Mouse (Mus musculus) embryonic stem cell, embryonic (primary cell): Measurements from ENCODE around the gene Brk1.

ENCODE experiments used
- CTCF ChIA-PET, 4 experiments: fragments of 300-600 bp in 2 of 4; fragments of 350-600 bp in 2 of 4; sonication (Branson Sonifier 250); formaldehyde crosslinking; loops; one replicate each; lab custom pipeline; 2022; ENCODE audit warnings: inconsistent platforms in 2 of 4; lab: Charles Lee
- POLR2A ChIA-PET, 4 experiments: fragments of 300-600 bp in 2 of 4; fragments of 350-600 bp in 2 of 4; sonication (Branson Sonifier 250); formaldehyde crosslinking; loops; one replicate each; lab custom pipeline; 2022; ENCODE audit warnings: antibody characterized with exemption in 4 of 4, inconsistent platforms in 1 of 4; lab: Charles Lee

The Brk1 gene

GRCm38 (mm10) chr6:113612258-113612969 is 7.8 kb downstream of the Brk1 start:
- POLR2A ChIA-PET: interaction anchor here (0.6 to 2.5 kb wide), 14 partner anchors 9 to 536 kb away, joined by 3 to 16 read pairs (median 3); partner anchors contain the start of genes Emc3 (in 1 of the 4), Fancd2 (in 1 of the 4), Fancd2os (in 1 of the 4) and Vhl (in 1 of the 4)
- CTCF ChIA-PET: interaction anchor here in 3 of 4 experiments (0.6 to 1.5 kb wide), 4 partner anchors 8 to 440 kb away, joined by 3 to 7 read pairs (median 3); no protein-coding TSS in a partner anchor

GRCm38 (mm10) chr6:113614152-113614551 is 9.6 kb downstream of the Brk1 start:
- ChIA-PET POLR2A (interaction anchor here in 2 of 4 experiments (0.9 to 2.5 kb wide), 7 partner anchors 9 to 53 kb away, joined by 3 to 11 read pairs (median 4); partner anchors contain the start of genes Brk1 (in 2 of the 2), Fancd2os (in 1 of the 2) and Vhl (in 1 of the 2)), CTCF (interaction anchor here in 1 of 4 experiments (1.2 kb wide), 2 partner anchors 10 to 24 kb away, joined by 3 read pairs; partner anchors contain the start of gene Irak2)

- CTCF ChIA-PET: interaction anchor here in 1 of 4 experiments (1.2 kb wide), 2 partner anchors 11 to 23 kb away, joined by 3 read pairs; partner anchors contain the start of gene Irak2
- POLR2A ChIA-PET: interaction anchor here in 2 of 4 experiments (0.9 to 1.8 kb wide), 8 partner anchors 11 to 82 kb away, joined by 3 to 6 read pairs (median 4); partner anchors contain the start of genes Brk1 (in 2 of the 2), Fancd2os (in 1 of the 2) and Tatdn2 (in 1 of the 2)
These were observed 10.4 kb downstream of the Brk1 start for GRCm38 (mm10) chr6:113614997-113615396.

GRCm38 (mm10) chr6:113615489-113615888 is 10.9 kb downstream of the Brk1 start:
- CTCF ChIA-PET: interaction anchor here in 1 of 4 experiments (1.2 kb wide), 2 partner anchors 12 to 23 kb away, joined by 3 read pairs; partner anchors contain the start of gene Irak2
- POLR2A ChIA-PET: interaction anchor here in 3 of 4 experiments (1.0 to 1.8 kb wide), 7 partner anchors 11 to 81 kb away, joined by 3 to 6 read pairs (median 4); partner anchors contain the start of genes Brk1 (in 3 of the 3), Fancd2os (in 1 of the 3) and Tatdn2 (in 1 of the 3)

GRCm38 (mm10) chr6:113623386-113623785 is 18.8 kb downstream of the Brk1 start:
- ChIA-PET CTCF (interaction anchor here in 2 of 4 experiments (0.6 to 0.7 kb wide), 2 partner anchors 15 to 1099 kb away, joined by 6 read pairs; partner anchors contain the start of gene Irak2 (in 1 of the 2)), POLR2A (interaction anchor here (0.7 to 3.5 kb wide), 11 partner anchors 10 to 151 kb away, joined by 3 to 15 read pairs (median 4); partner anchors contain the start of genes Irak2 (in 1 of the 4) and Sec13 (in 1 of the 4))

GRCm38 (mm10) chr6:113623941-113624751 is 19.6 kb downstream of the Brk1 start, which contains the start of gene Vhl:
Vhl (plus strand) TSS chr6:113623959.
- ChIA-PET POLR2A (interaction anchor here in 3 of 4 experiments (0.7 to 3.5 kb wide), 18 partner anchors 10 to 548 kb away, joined by 3 to 15 read pairs (median 4); partner anchors contain the start of genes Irak2 (in 1 of the 3), Sec13 (in 1 of the 3) and Tatdn2 (in 1 of the 3)), CTCF (interaction anchor here in 2 of 4 experiments (0.6 to 0.9 kb wide), 3 partner anchors 14 to 183 kb away, joined by 3 to 5 read pairs (median 4); partner anchors contain the start of gene Irak2 (in 1 of the 2))

GRCm38 (mm10) chr6:113624989-113625770 is 20.6 kb downstream of the Brk1 start:
- ChIA-PET CTCF (interaction anchor here in 2 of 4 experiments (0.6 to 0.9 kb wide), 3 partner anchors 13 to 184 kb away, joined by 3 to 5 read pairs (median 3); partner anchors contain the start of gene Irak2 (in 1 of the 2)), POLR2A (interaction anchor here in 3 of 4 experiments (0.7 to 3.5 kb wide), 18 partner anchors 9 to 549 kb away, joined by 3 to 15 read pairs (median 3); partner anchors contain the start of genes Irak2 (in 1 of the 3) and Tatdn2 (in 1 of the 3))

- POLR2A ChIA-PET: interaction anchor here in 3 of 4 experiments (0.9 to 1.6 kb wide), 9 partner anchors 9 to 68 kb away, joined by 3 to 4 read pairs (median 3); partner anchors contain the start of gene Tatdn2 (in 2 of the 3)
These were observed 25.8 kb downstream of the Brk1 start for GRCm38 (mm10) chr6:113630322-113630721.

GRCm38 (mm10) chr6:113632863-113633262 is 28.3 kb downstream of the Brk1 start:
- CTCF ChIA-PET: interaction anchor here in 1 of 4 experiments (1.2 kb wide), 1 partner anchor 19 kb away, joined by 3 read pairs; no protein-coding TSS in a partner anchor
- POLR2A ChIA-PET: interaction anchor here in 2 of 4 experiments (0.6 to 1.8 kb wide), 3 partner anchors 11 to 14 kb away, joined by 4 to 5 read pairs (median 5); no protein-coding TSS in a partner anchor

More at GRCm38 (mm10) chr6:113630322-113630721, 25.8 kb downstream of the Brk1 start:
- CTCF ChIA-PET: interaction anchor here in 1 of 4 experiments (1.2 kb wide), 1 partner anchor 8 kb away, joined by 6 read pairs; the partner anchor contains the start of gene Irak2

- CTCF ChIA-PET: interaction anchor here (0.5 to 2.3 kb wide), 77 partner anchors 8 to 1057 kb away, joined by 3 to 16 read pairs (median 4); partner anchors contain the start of genes Tatdn2 (in 3 of the 4), Brk1 (in 2 of the 4), Ghrl (in 2 of the 4) and Sec13 (in 1 of the 4)
These were observed 33.9 kb downstream of the Brk1 start, which contains the start of gene Irak2 for GRCm38 (mm10) chr6:113638302-113639040. Irak2 (plus strand) TSS chr6:113638467.

GRCm38 (mm10) chr6:113639201-113639600 is 34.6 kb downstream of the Brk1 start:
- ChIA-PET CTCF (interaction anchor here (0.6 to 2.3 kb wide), 30 partner anchors 8 to 603 kb away, joined by 3 to 16 read pairs (median 5); partner anchors contain the start of gene Brk1 (in 1 of the 4)), POLR2A (interaction anchor here in 3 of 4 experiments (0.6 to 3.1 kb wide), 28 partner anchors 8 to 1206 kb away, joined by 3 to 16 read pairs (median 4); partner anchors contain the start of genes Fancd2os (in 1 of the 3), Tatdn2 (in 1 of the 3) and Vhl (in 1 of the 3))

More at GRCm38 (mm10) chr6:113638302-113639040, 33.9 kb downstream of the Brk1 start, which contains the start of gene Irak2:
- POLR2A ChIA-PET: interaction anchor here (0.6 to 3.1 kb wide), 49 partner anchors 9 to 1206 kb away, joined by 3 to 16 read pairs (median 4); partner anchors contain the start of genes Tatdn2 (in 3 of the 4), Brk1 (in 1 of the 4), Fancd2os (in 1 of the 4) and Sec13 (in 1 of the 4)

GRCm38 (mm10) chr6:113642605-113643004 is 38.0 kb downstream of the Brk1 start:
- ChIA-PET POLR2A (interaction anchor here in 3 of 4 experiments (0.6 to 2.7 kb wide), 7 partner anchors 8 to 54 kb away, joined by 3 to 16 read pairs (median 6); partner anchors contain the start of gene Tatdn2 (in 1 of the 3)), CTCF (interaction anchor here in 1 of 4 experiments (0.7 kb wide), 1 partner anchor 1270 kb away, joined by 3 read pairs; no protein-coding TSS in a partner anchor)

GRCm38 (mm10) chr6:113643021-113643420 is 38.4 kb downstream of the Brk1 start:
- ChIA-PET POLR2A (interaction anchor here (0.6 to 2.7 kb wide), 12 partner anchors 9 to 137 kb away, joined by 3 to 16 read pairs (median 3); partner anchors contain the start of genes Sec13 (in 1 of the 4) and Tatdn2 (in 1 of the 4)), CTCF (interaction anchor here in 1 of 4 experiments (0.7 to 1.1 kb wide), 2 partner anchors 8 to 1270 kb away, joined by 3 to 4 read pairs; no protein-coding TSS in a partner anchor)

- CTCF ChIA-PET: interaction anchor here in 1 of 4 experiments (0.8 to 1.1 kb wide), 2 partner anchors 9 to 17 kb away, joined by 3 to 4 read pairs; no protein-coding TSS in a partner anchor
- POLR2A ChIA-PET: interaction anchor here (0.5 to 2.8 kb wide), 16 partner anchors 9 to 386 kb away, joined by 3 to 16 read pairs (median 7); partner anchors contain the start of gene Sec13 (in 1 of the 4)
These were observed 39.4 kb downstream of the Brk1 start for GRCm38 (mm10) chr6:113643967-113644366.
